Mouse (Mus musculus): Measurements from ENCODE around the gene Tenm2. TPM values are rescaled to one million over a fixed set of nuclear protein-coding genes. Genes with fewer than 3 reads are reported as not detected.

Gene Tenm2
- not detected in 2 replicates for total RNA-seq (2012; rRNA removed)
- not detected in 2 replicates for total RNA-seq (2014; rRNA removed)
- not detected in 2 replicates for polyA plus RNA-seq (2012; ENCODE audit: insufficient read length, low read depth)

DNA sequence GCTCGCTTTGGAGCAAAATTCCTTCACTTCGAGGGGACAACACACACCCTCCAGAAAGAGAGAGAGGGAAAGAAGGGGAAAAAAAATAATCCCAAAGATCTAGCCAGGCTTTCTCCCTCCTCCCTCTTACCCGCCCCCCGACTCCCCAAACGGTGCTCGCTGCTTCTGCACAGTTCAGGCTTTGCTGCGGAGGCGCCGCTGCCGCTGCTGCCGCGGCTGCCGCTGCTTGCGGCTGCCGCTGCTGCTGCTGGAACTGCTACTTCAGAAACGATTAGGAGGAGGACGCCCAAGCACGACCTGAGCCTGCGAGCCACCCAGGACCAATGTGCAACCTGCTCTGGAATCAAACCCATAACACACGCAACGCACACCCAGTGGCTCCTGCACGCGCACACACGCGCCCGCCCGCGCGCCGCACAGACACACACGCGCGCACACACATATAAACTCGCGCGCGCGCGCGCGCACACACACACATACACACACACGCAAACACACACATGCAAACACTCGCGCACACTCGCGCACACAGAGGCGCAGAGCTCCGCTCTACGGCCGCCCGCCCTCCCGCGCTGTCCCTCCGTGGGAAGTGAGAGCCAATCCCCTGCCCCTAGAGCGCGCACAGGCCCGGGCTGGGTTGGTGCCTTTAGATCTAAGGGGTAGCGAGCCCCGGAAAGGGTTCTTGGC, at the start of gene Tenm2:
Gene Tenm2, minus strand, starts transcription at position 51 of the 687 bp plus-strand sequence.
- H3K4me1 ChIP-seq (ENCODE audit: control insufficient read depth in 1 of 2, insufficient read depth in 2 of 2), result no peaks in the 10 kb centered on the region
- DNase-seq (ENCODE audit: extremely low read depth), result no peak
- peaks cover 76% of the 10 kb centered on the region for H3K9me3 ChIP-seq (replicated peaks; ENCODE audit: low read length)
- no peaks in the 10 kb centered on the region for H3K27me3 ChIP-seq (replicated peaks)
- no peaks in the 10 kb centered on the region for H3K79me2 ChIP-seq (replicated peaks; ENCODE audit: control insufficient read depth, extremely low read depth, insufficient read depth, poor library complexity, severe bottlenecking)
- TF ChIP-seq TBP (conservative IDR thresholded peaks at IDR 0.05; ENCODE audit: low read depth, low read length), result no peak
- no peak for TF ChIP-seq ZNF384 (IDR thresholded peaks at IDR 0.05; ENCODE audit: low read depth, low read length)
- no peak for TF ChIP-seq NELFE (IDR thresholded peaks at IDR 0.05; ENCODE audit: low read depth, low read length)
- no peak for TF ChIP-seq MAZ (IDR thresholded peaks at IDR 0.05; ENCODE audit: low read depth, low read length)
- no peak for TF ChIP-seq MAX (IDR thresholded peaks at IDR 0.05; ENCODE audit: low read length)
- TF ChIP-seq E2F4 (IDR thresholded peaks at IDR 0.05; ENCODE audit: insufficient replicate concordance, low read depth, low read length), result no peak
- no peak for TF ChIP-seq KAT2A (IDR thresholded peaks at IDR 0.05; ENCODE audit: insufficient replicate concordance, low read length)
- no peak for TF ChIP-seq MEF2A (IDR thresholded peaks at IDR 0.05; ENCODE audit: borderline replicate concordance, low read depth, low read length)
- TF ChIP-seq JUND (conservative IDR thresholded peaks at IDR 0.05; ENCODE audit: low read depth, low read length), result no peak
- TF ChIP-seq HCFC1 (IDR thresholded peaks at IDR 0.05; ENCODE audit: low read depth, low read length), result no peak
- TF ChIP-seq ZMIZ1 (IDR thresholded peaks at IDR 0.05; ENCODE audit: low read depth, low read length), result no peak
- H3K9ac ChIP-seq (ENCODE audit: insufficient read depth, low read depth), result no peak within 1 kb of the TSS
- in situ Hi-C loops (cut with MboI; ENCODE audit: low pct_ligation_motif_present, low pct_unique_long_range_greater_than_20kb, low sequenced_read_pairs), result no loop called here
- H3K27ac ChIP-seq (ENCODE audit: insufficient read depth, low read depth), result no peak within 1 kb of the TSS
- peak within 1 kb of the TSS in 1 of 3 experiments; percentile 8 for H3K4me3 ChIP-seq (replicated peaks in 1 of 3; ENCODE audit: low read depth in 2 of 3, low read length in 2 of 3, poor library complexity in 1 of 3)
- no peak within 1 kb of the TSS for H3K4me2 ChIP-seq (ENCODE audit: insufficient read depth, low read depth, poor library complexity, severe bottlenecking)
- dilution Hi-C loops (cut with MboI; ENCODE audit: extremely low pct_ligation_motif_present, extremely low pct_unique_long_range_greater_than_20kb, low sequenced_read_pairs), result no loop called here
- no peaks in the 10 kb centered on the region for H3K36me3 ChIP-seq (replicated peaks in 1 of 2; ENCODE audit: control insufficient read depth in 1 of 2, insufficient read depth in 1 of 2, low read length in 1 of 2)

- TF ChIP-seq TBP (conservative IDR thresholded peaks at IDR 0.05; ENCODE audit: low read depth, low read length) (no peak), KAT2A (IDR thresholded peaks at IDR 0.05; ENCODE audit: insufficient replicate concordance, low read length) (no peak), USF2 (conservative IDR thresholded peaks at IDR 0.05; ENCODE audit: low read depth, low read length) (no peak), SIN3A (IDR thresholded peaks at IDR 0.05; ENCODE audit: low read length) (no peak), MAZ (IDR thresholded peaks at IDR 0.05; ENCODE audit: low read depth, low read length) (no peak), BHLHE40 (IDR thresholded peaks at IDR 0.05; ENCODE audit: low read depth, low read length) (no peak), ZC3H11A (IDR thresholded peaks at IDR 0.05; ENCODE audit: low read depth, low read length) (no peak)
- DNase-seq (ENCODE audit: extremely low read depth), result no peak
- no peaks in the 10 kb centered on the region for H3K27me3 ChIP-seq (replicated peaks)
Measured at GRCm38 (mm10) chr11:37285186-37285585, 49.4 kb upstream of the Tenm2 start.

More at GRCm38 (mm10) chr11:37285186-37285585, 49.4 kb upstream of the Tenm2 start:
- H3K79me2 ChIP-seq (replicated peaks; ENCODE audit: control insufficient read depth, extremely low read depth, insufficient read depth, poor library complexity, severe bottlenecking), result no peaks in the 10 kb centered on the region
- in situ Hi-C loops (cut with MboI; ENCODE audit: low pct_ligation_motif_present, low pct_unique_long_range_greater_than_20kb, low sequenced_read_pairs), result no loop called here
- no peaks in the 10 kb centered on the region for H3K36me3 ChIP-seq (replicated peaks in 1 of 2; ENCODE audit: control insufficient read depth in 1 of 2, insufficient read depth in 1 of 2, low read length in 1 of 2)
- H3K27ac ChIP-seq (ENCODE audit: insufficient read depth, low read depth), result no peak overlapping the region
- peaks cover 18% of the 10 kb centered on the region for H3K9me3 ChIP-seq (replicated peaks; ENCODE audit: low read length)
- H3K4me2 ChIP-seq (ENCODE audit: insufficient read depth, low read depth, poor library complexity, severe bottlenecking), result no peak overlapping the region
- H3K4me1 ChIP-seq (ENCODE audit: control insufficient read depth in 1 of 2, insufficient read depth in 2 of 2), result no peaks in the 10 kb centered on the region
- no peak overlapping the region for H3K9ac ChIP-seq (ENCODE audit: insufficient read depth, low read depth)
- dilution Hi-C loops (cut with MboI; ENCODE audit: extremely low pct_ligation_motif_present, extremely low pct_unique_long_range_greater_than_20kb, low sequenced_read_pairs), result no loop called here
- H3K4me3 ChIP-seq (replicated peaks in 1 of 3; ENCODE audit: low read depth in 2 of 3, low read length in 2 of 3, poor library complexity in 1 of 3), result no peak overlapping the region
